12 mouse cellular contexts compared by ENCODE assay signal in genomic region chr2:138792711-138793450, GRCm38 (mm10).
DNase-seq lines count a peak whose midpoint lies in the region.
"Had no signal": no experiment of that assay in that cellular context is flagged by ENCODE, and none has a peak within 500 bp of the region (broad histone marks: within the 10 kb centered on the region; RNA-seq: fewer than 3 reads in every experiment).

No protein-coding gene starts in this region.

- DNase-seq in left cerebral cortex, adult 11 months (ENCODE audit: low spot score) = peak; percentile 13
- no peak for DNase-seq in left cerebral cortex, postnatal 10 days (ENCODE audit: extremely low spot score in 1 of 2, low spot score in 2 of 2)
- DNase-seq in cerebellum, adult 8-10 months = peak; percentile 83
- DNase-seq in layer of hippocampus, adult 18-20 months (ENCODE audit: low spot score in 2 of 2) = peak; percentile 73 to 90
- peak; percentile 54 to 86 for DNase-seq in left cerebral cortex, postnatal 25 days (ENCODE audit: low spot score in 2 of 2)
- DNase-seq in gastrocnemius, postnatal 10 days = no peak
- no peak for DNase-seq in kidney, postnatal 4 days
- no peak for DNase-seq in kidney, postnatal 14 days
- DNase-seq: adrenal gland, postnatal 10 days; heart, adult 18-20 months; heart, postnatal 10 days; lung, adult 2 months had no signal

- intact Hi-C loops in left cerebral cortex, postnatal 10 days (cut with DNase I) = no loop called here
- intact Hi-C loops in left cerebral cortex, postnatal 25 days (cut with DNase I) = loop anchor here (1.0 to 2.0 kb wide), 2 partner anchors 27 to 48 kb away; no protein-coding TSS in a partner anchor

Comparison
In these comparisons a context has a peak if more than half of its experiments do, and no peak if none do; other contexts are left out.
1. DNase-seq: peak in left cerebral cortex, adult 11 months (single experiment), cerebellum, adult 8-10 months (single experiment), layer of hippocampus, adult 18-20 months (2 of 2) and left cerebral cortex, postnatal 25 days (2 of 2); none in left cerebral cortex, postnatal 10 days (0 of 2), gastrocnemius, postnatal 10 days (single experiment), kidney, postnatal 4 days (0 of 2) and kidney, postnatal 14 days (single experiment).